Mouse (Mus musculus): ENCODE results near the gene Eif4a1. TPM values are rescaled to one million over a fixed set of nuclear protein-coding genes. Genes with fewer than 3 reads are reported as not detected.
"Not testable (repeated sequence)": the region's sequence is repeated elsewhere in the genome, so short reads cannot be mapped to it uniquely, and the experiment has no call there.

Gene Eif4a1
- total RNA-seq, 2 experiments from 2014 or later = 995 to 1,335 TPM

- ATAC-seq (replicated peaks; ENCODE audit: poor library complexity, severe bottlenecking) = peak; percentile 54; the same call in 1 of the 2 replicates
Measured at GRCm38 (mm10) chr11:69655264-69656064, 16.8 kb downstream of the Eif4a1 start, which contains the start of gene Sox15. TSS of gene Sox15 (plus strand) at chr11:69655314.

- no peak for ATAC-seq (replicated peaks; ENCODE audit: poor library complexity, severe bottlenecking)
Measured at GRCm38 (mm10) chr11:69654760-69655159, 17.5 kb downstream of the Eif4a1 start.

- no peak for ATAC-seq (replicated peaks; ENCODE audit: poor library complexity, severe bottlenecking)
Measured at GRCm38 (mm10) chr11:69653399-69653798, 18.8 kb downstream of the Eif4a1 start.

GRCm38 (mm10) chr11:69645860-69646259, 26.4 kb downstream of the Eif4a1 start:
- ATAC-seq (replicated peaks; ENCODE audit: poor library complexity, severe bottlenecking) = no peak

- ATAC-seq (replicated peaks; ENCODE audit: poor library complexity, severe bottlenecking) = no peak
Measured at GRCm38 (mm10) chr11:69635471-69635870, 36.8 kb downstream of the Eif4a1 start.

- peak; percentile 7 for ATAC-seq (replicated peaks; ENCODE audit: poor library complexity, severe bottlenecking)
Measured at GRCm38 (mm10) chr11:69633128-69633866, 38.9 kb downstream of the Eif4a1 start.

GRCm38 (mm10) chr11:69632284-69633089, 39.7 kb downstream of the Eif4a1 start, which contains the start of gene Fxr2:
TSS of gene Fxr2 (plus strand) at chr11:69632990.
- peak; percentile 97 for ATAC-seq (replicated peaks; ENCODE audit: poor library complexity, severe bottlenecking)

- ATAC-seq (replicated peaks; ENCODE audit: poor library complexity, severe bottlenecking) = no peak
Measured at GRCm38 (mm10) chr11:69629802-69630201, 42.4 kb downstream of the Eif4a1 start.

GRCm38 (mm10) chr11:69628286-69628685, 43.9 kb downstream of the Eif4a1 start:
- peak; percentile 30 for ATAC-seq (replicated peaks; ENCODE audit: poor library complexity, severe bottlenecking)

- ATAC-seq (replicated peaks; ENCODE audit: poor library complexity, severe bottlenecking) = not testable (repeated sequence)
Measured at GRCm38 (mm10) chr11:69624339-69624738, 47.9 kb downstream of the Eif4a1 start.

GRCm38 (mm10) chr11:69623006-69623405, 49.2 kb downstream of the Eif4a1 start:
- no peak for ATAC-seq (replicated peaks; ENCODE audit: poor library complexity, severe bottlenecking)

- no peak for ATAC-seq (replicated peaks; ENCODE audit: poor library complexity, severe bottlenecking)
Measured at GRCm38 (mm10) chr11:69622406-69622805, 49.8 kb downstream of the Eif4a1 start.

- ATAC-seq (replicated peaks; ENCODE audit: poor library complexity, severe bottlenecking) = 0 out of 2 replicates have a peak, but pooled peaks have one; percentile 30
Measured at GRCm38 (mm10) chr11:69621571-69622268, 50.5 kb downstream of the Eif4a1 start, which contains the start of gene Sat2. TSS of gene Sat2 (plus strand) at chr11:69622024.

GRCm38 (mm10) chr11:69620394-69621081, 51.7 kb downstream of the Eif4a1 start:
- no peak for ATAC-seq (replicated peaks; ENCODE audit: poor library complexity, severe bottlenecking)

- no peak for ATAC-seq (replicated peaks; ENCODE audit: poor library complexity, severe bottlenecking)
Measured at GRCm38 (mm10) chr11:69617805-69618204, 54.4 kb downstream of the Eif4a1 start, which contains the start of gene Shbg. TSS of gene Shbg (minus strand) at chr11:69617905.

All from granulocyte monocyte progenitor cell, adult 5-6 weeks (primary cell).